Mouse (Mus musculus) cortical plate, adult 2 months (tissue): ENCODE results near the gene Limch1.

Experiments used
- CTCF ChIP-seq: fragments of 200-500 bp; IDR thresholded peaks from 2 replicates; pipeline ENCODE4 v1.5.1; 2011; ENCODE audit warnings: mild to moderate bottlenecking, control low read depth, low read length; ENCODE audit not compliant: insufficient read depth; ENCODE audit errors: extremely low read depth
- POLR2A ChIP-seq: fragments of 200-500 bp; IDR thresholded peaks from 2 replicates; pipeline ENCODE4 v1.6.1; 2011; ENCODE audit warnings: mild to moderate bottlenecking, low read length, control low read depth; ENCODE audit not compliant: insufficient read depth; ENCODE audit errors: extremely low read depth

GRCm38 (mm10) chr5:66785995-66786620 is 40.5 kb downstream of the Limch1 start:
- no peak for TF ChIP-seq CTCF
- no peak for TF ChIP-seq POLR2A
